Mouse (Mus musculus): Measurements from ENCODE around the gene Lmntd1.
A peak's percentile ranks its signal among the peaks of the same experiment; 100 is the strongest.

Gene Lmntd1

DNA sequence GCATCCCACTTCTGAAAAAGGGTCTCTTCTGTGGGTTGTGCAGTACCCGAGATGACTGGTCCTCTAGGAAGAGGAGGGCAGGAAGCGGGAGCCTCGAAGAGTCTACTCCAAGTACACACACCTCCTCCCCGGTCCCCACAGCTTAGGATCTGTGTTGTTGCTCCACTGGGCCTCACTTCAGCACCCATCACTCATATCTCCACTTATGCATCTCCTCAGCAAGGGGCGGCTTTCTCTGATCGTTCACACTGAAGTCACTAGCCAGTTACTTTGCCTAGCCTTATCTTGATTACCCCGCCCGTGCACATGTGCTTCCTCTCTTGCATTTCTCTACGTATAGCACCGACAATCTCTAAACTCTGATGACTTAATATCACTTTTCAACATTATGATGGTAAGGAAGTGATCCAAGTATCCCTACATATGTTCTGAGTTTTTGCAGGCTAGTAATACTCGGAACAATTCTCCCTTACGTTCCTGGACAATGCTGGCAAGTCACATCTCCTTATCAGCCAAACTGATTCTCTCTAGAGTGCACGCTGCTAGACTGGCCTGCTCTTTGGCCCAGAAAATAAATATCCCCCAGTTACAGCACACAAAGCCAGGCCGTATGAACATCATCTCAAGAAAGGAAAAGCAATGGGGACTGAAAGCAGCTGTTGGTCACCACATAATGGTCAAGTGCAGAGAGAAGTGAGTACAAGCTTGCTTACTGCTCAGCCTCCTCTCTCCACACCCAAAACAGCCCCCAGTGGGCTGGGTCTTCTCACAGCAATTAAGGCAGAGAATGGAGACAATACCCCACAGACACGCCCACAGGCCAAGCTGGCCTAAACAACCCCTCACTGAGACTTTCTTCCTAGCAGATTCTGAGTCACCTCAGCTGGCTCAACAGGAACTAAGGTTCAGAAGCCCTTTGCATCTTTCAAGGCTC lies 56.8 kb downstream of the Lmntd1 start:
- no peak for DNase-seq (ENCODE audit: low spot score)

DNA sequence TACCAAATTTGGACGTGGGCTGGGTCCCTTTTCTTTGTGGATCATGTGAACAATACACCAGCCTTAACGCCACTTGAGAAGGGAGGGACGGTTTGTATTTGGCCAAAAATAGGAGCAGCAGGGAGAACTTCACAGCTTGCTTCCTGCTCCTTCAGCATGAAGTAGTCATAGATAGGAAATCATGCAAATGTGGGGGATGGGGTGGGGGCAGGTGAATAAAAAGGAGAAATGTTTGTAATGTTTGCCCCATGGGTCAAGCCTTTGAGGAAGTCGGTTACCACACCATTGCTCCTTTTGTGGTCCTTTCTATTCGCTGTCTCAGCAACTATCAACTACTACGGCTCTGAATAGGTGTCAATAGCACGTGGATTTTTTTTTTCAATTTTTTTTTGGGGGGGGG lies 60.9 kb downstream of the Lmntd1 start:
- DNase-seq (ENCODE audit: low spot score) = no peak

DNA sequence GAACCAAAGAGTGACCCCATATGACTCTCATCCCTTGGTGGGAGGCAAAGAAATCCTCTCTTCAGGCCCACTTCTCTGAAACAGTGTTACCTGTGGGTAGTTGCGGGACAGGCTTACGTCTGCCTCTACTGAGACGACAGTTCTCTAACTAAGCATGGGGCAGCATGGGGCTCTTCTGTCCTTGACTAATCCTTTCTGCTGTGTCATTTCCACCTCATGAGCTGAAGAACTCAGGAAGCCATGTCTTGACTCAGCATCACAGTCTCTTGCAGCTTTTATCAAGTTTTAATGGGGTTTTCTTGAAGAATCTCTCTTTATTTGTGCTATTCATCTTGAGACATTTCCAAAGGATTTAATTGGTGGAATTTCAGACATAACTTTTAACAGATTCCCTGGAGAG lies 61.3 kb downstream of the Lmntd1 start:
- DNase-seq (ENCODE audit: low spot score) = no peak

DNA sequence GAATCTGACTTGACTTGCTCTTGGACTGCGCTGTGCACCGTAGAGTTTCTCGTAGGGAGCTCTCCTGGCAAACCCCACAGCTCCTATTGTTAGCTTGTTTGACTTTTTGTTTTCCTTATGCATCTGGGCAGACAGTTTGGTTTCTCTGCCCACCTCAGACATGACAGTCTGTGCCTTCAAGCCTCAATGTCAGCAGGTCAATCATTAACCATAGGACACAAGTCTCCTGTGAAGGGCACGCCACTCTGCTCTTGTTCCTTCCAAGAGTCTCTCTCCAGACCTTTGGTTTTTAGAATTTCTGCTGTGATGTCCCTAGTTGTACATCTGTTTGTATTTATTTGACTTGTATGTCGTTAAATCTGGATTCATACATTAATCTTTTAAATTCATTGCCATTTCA lies 63.1 kb downstream of the Lmntd1 start:
- DNase-seq (ENCODE audit: low spot score) = no peak

DNA sequence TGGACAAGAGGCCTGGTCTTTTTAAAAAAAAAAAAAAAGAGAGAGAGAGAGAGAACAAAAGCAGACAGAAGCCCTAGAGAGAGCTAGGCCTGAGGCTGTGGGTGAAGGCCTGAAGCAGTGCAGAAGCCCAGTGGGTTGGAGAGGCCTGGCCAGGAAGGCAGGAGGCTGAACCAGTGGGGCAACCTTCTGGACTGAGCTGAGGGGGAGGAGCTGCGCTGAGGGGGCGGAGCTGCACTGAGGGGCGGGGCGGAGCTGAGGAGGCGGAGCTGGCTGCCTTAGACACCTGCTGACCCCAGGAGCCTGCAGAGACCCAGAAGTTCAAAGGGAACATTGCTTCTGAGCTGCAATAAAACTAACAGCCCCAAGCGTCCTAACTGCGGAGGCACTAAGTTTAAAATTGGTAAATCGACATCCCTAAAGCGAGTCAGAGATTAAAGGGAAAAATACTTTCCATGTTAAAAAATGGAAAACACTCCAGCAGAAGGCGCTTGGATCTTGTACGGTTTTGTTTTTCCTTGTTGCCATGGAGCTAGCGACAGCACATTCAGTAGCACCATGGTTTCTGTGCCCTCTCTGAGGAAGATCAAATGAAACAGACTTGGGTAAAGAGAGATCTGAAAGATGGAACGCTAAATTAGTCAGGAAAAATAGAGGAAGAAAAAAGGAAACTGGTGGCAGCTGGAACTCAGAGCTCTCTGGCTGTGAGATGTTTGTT lies 68.0 kb downstream of the Lmntd1 start:
- peak; percentile 7 for DNase-seq (ENCODE audit: low spot score)

GRCm38 (mm10) chr6:145544838-145545237 lies 69.3 kb downstream of the Lmntd1 start:
- DNase-seq (ENCODE audit: low spot score) = no peak

DNA sequence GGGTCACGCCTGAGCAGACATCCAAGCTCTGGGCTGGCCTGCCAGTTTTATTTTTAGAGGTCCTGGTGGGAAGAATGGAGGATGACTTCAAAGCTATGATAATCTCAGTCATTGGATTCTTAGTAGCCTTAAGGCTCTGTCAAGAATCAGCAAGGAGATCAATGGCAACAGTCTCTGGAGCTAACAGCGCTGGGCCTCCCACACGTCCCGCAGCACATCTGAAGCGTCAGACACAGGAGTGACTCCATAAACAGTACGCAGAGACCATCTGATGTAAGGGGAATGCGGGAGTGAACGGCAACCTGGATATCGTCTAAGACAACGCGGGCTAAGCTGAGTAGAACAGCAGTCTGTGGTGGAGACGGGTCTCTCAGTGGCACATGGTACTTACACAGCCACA lies 69.8 kb downstream of the Lmntd1 start:
- no peak for DNase-seq (ENCODE audit: low spot score)

GRCm38 (mm10) chr6:145539568-145539859 lies 74.6 kb downstream of the Lmntd1 start:
- DNase-seq (ENCODE audit: low spot score) = no peak

DNA sequence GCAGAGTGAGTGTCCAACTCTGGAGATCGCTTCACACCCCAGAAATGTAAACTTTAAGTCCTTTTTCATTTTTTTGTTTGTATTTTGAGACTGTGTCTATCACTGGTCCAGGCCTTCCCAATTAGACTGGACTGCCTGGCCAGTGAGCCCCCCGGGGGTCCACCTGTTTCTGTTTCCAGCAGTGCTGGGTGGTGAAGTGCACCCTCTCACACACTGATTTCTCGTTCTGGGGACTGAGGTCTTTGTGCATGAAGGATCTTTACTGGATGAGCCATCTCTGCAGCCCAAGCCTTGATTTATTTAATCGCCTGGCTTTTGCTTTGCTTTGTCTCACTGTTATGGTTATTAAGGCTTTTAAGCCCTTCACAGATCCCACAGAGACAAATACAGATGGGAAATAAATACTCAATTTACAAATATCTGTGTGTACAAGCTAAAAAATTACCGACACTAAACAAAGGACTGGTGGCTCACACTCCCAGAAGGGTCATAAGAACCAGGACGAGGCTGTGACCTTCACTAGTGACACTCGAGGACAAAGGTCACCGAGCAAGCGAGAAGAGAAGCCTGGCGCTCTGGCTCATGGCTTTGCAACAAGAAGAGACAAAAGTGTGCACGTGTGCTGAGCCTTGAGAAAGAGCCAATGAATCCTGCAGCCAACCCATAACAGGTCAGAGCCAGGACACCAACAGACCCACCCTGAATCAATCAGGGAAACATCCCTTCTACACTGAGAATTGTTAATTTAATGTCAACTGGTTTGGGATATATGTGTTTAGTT lies 75.1 kb downstream of the Lmntd1 start:
- DNase-seq (ENCODE audit: low spot score) = no peak

DNA sequence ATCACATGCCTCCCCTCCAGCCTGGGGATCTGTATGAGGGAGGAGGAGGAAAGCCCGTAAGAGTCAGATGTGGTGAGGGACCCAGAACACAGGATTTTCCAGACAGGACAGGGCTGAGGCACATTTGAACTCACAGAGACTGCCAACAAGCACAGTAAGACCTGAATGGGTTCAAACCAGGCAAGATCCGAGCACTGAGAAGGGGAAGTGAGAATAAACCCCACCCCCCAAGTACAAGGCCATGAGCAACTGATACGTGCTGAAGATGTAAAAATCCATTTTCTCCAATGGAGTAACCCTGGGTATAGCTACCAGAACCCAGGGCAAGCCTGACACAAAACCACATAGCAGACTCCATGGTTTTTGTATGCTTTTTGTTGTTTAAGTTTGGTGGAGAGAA lies 83.7 kb downstream of the Lmntd1 start:
- no peak for DNase-seq (ENCODE audit: low spot score)

DNA sequence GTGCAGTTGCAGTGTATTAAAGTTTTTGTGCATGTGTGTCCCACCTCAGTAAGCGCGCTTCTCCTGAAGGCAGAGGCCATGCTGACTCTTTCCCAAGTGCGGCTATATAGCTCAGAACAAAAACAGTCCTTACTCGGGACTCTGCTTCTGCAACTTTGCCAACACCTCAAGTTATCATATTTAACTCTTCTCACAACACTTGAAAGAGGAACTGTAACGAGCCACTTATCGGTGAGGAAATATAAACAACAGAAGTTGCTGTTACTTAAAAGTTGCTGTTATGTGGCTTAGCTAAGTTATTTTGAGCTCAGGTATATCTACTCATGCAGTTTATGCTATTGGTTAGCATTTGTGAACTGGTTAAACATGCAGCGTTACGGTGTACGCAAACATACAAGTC lies 90.8 kb downstream of the Lmntd1 start:
- DNase-seq (ENCODE audit: low spot score) = no peak

- no peak for DNase-seq (ENCODE audit: low spot score)
Observed at GRCm38 (mm10) chr6:145522617-145523016, 91.5 kb downstream of the Lmntd1 start.

- DNase-seq (ENCODE audit: low spot score) = no peak
Observed at GRCm38 (mm10) chr6:145517002-145517401, 97.1 kb downstream of the Lmntd1 start.

GRCm38 (mm10) chr6:145515859-145516581 lies 98.1 kb downstream of the Lmntd1 start:
- no peak for DNase-seq (ENCODE audit: low spot score)

- no peak for DNase-seq (ENCODE audit: low spot score)
Observed at GRCm38 (mm10) chr6:145511265-145511664, 102.9 kb downstream of the Lmntd1 start.

GRCm38 (mm10) chr6:145508828-145509227 lies 105.3 kb downstream of the Lmntd1 start:
- DNase-seq (ENCODE audit: low spot score) = no peak

DNA sequence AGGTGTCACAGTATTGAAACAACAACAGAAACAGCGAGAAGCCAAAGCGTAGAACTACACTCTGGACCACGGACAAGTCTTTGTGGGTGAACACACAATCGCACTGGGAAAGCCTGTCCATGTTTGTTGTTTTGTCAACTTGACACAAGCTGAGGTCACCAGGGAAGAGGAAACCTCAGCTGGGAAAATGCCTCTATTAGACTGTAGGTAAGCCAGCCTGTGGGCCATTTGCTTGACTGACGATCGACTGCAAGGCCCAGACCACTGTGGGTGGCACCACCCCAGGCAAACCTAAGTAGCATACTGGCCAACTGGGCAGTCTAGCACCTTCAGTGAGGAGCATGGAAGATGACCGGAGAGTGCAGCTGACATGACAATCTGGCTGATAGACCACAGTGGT lies 112.4 kb downstream of the Lmntd1 start:
- DNase-seq (ENCODE audit: low spot score) = no peak

- DNase-seq (ENCODE audit: low spot score) = no peak
Observed at GRCm38 (mm10) chr6:145499574-145500546, 114.3 kb downstream of the Lmntd1 start.

DNA sequence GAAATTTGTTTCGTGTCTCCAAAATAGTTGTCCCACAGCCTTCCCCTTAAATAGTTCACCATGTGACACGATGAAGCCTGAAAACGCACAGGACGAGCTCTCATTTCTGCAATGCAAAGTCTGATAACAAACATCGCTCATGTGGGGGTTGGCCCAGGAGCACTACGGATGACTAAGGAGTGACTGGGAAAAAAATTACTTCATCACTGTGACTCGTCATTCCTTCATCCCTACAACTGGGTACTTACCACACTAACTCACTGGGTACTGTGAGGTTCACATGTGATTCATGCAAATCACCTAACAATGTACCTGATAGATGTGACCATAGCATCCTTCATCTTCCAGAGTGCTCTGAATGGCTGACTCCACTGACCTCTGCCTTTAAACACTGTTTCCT lies 118.4 kb downstream of the Lmntd1 start:
- DNase-seq (ENCODE audit: low spot score) = no peak

GRCm38 (mm10) chr6:145488251-145488650 lies 125.9 kb downstream of the Lmntd1 start:
- DNase-seq (ENCODE audit: low spot score) = no peak
